8 mouse cellular contexts compared by ENCODE assay signal in genomic region chr19:59196111-59196666, GRCm38 (mm10). TPM values are rescaled to one million over a fixed set of nuclear protein-coding genes. Genes with fewer than 3 reads are reported as not detected.
DNase-seq lines count a peak whose midpoint lies in the region; ATAC-seq and TF ChIP-seq lines count a peak whose summit lies in the region.

No protein-coding gene starts in this region.

- no peak for TF ChIP-seq EP300 in lung, postnatal 0 days (IDR thresholded peaks at IDR 0.05)

- peak; percentile 62; the same call in 1 of the 2 replicates for ATAC-seq in granulocyte monocyte progenitor cell, adult 5-6 weeks (replicated peaks; ENCODE audit: poor library complexity, severe bottlenecking)
- ATAC-seq in lung, postnatal 0 days, result peak; percentile 80
- ATAC-seq in cerebellum, adult (ENCODE audit: insufficient number of reproducible peaks, low FRiP score, low TSS enrichment), result no peak

- H3K9me3 ChIP-seq in lung, postnatal 0 days (ENCODE audit: low read length), result no peaks in the 10 kb centered on the region

- WGBS in lung, postnatal 0 days, result 7% methylated on average over 15 of the region's 15 CpGs

- peak; percentile 78 for TF ChIP-seq CTCF in lung, postnatal 0 days (IDR thresholded peaks at IDR 0.05)

- H3K9ac ChIP-seq in lung, postnatal 0 days (replicated peaks; ENCODE audit: low read depth), result no peak overlapping the region

- H3K27ac ChIP-seq in lung, postnatal 0 days (ENCODE audit: low read length), result no peak overlapping the region

- DNase-seq in thymus, postnatal 14 days, result peak; percentile 27
- no peak for DNase-seq in thymus, postnatal 0 days (ENCODE audit: low spot score)
- DNase-seq in c-Kit-positive CD71-negative TER-119-negative erythroid progenitor cells, embryonic 14.5 days (ENCODE audit: low read depth), result peak; percentile 9
- peak; percentile 37 to 81 for DNase-seq in kidney, postnatal 36 days
- DNase-seq in lung, postnatal 0 days (ENCODE audit: low spot score), result peak; percentile 51
- peak; percentile 51 for DNase-seq in right cerebral cortex, postnatal 25 days

- H3K4me3 ChIP-seq in lung, postnatal 0 days (ENCODE audit: low read depth, low read length), result no peak overlapping the region

- H3K27me3 ChIP-seq in lung, postnatal 0 days (replicated peaks; ENCODE audit: insufficient read depth, low read length), result peaks cover 37% of the 10 kb centered on the region

- no peak overlapping the region for H3K4me2 ChIP-seq in lung, postnatal 0 days (replicated peaks; ENCODE audit: low read depth, low read length)

- H3K4me1 ChIP-seq in lung, postnatal 0 days (ENCODE audit: insufficient read depth, low read depth, low read length), result no peaks in the 10 kb centered on the region

- H3K36me3 ChIP-seq in lung, postnatal 0 days (ENCODE audit: insufficient read depth, low read length), result no peaks in the 10 kb centered on the region

RNA-seq across cellular contexts. Expression of gene Kcnk18, which starts 22.8 kb away (rescaled TPM):
- not detected in 2 replicates for polyA plus RNA-seq in thymus, postnatal 0 days (2015; fragmentation: Nextera tagmentation; extraction: Ambion mirVana)
- not detected in 2 replicates for total RNA-seq in granulocyte monocyte progenitor cell, adult 5-6 weeks (2014; fragmentation: Nextera tagmentation)
- total RNA-seq in granulocyte monocyte progenitor cell, adult 5-6 weeks (2017), result not detected in 2 replicates
- polyA plus RNA-seq in lung, postnatal 0 days (2015; fragmentation: Nextera tagmentation; extraction: Ambion mirVana), result not detected in 2 replicates

RNA-seq across cellular contexts. Expression of gene Vax1, which starts 26.3 kb away (rescaled TPM):
- polyA plus RNA-seq in thymus, postnatal 0 days (2015; fragmentation: Nextera tagmentation; extraction: Ambion mirVana), result not detected in 2 replicates
- not detected in 2 replicates for total RNA-seq in granulocyte monocyte progenitor cell, adult 5-6 weeks (2014; fragmentation: Nextera tagmentation)
- total RNA-seq in granulocyte monocyte progenitor cell, adult 5-6 weeks (2017), result not detected in 2 replicates
- not detected in 2 replicates for polyA plus RNA-seq in lung, postnatal 0 days (2015; fragmentation: Nextera tagmentation; extraction: Ambion mirVana)
